Mouse (Mus musculus) cerebellum, adult 2 months (tissue): ENCODE results near the gene 6030452D12Rik.

Experiments used
- CTCF ChIP-seq: fragments of 200-500 bp; IDR thresholded peaks from 2 replicates; pipeline ENCODE4 v1.5.1; 2011; ENCODE audit warnings: low read depth, mild to moderate bottlenecking, control low read depth, low read length, moderate library complexity, borderline replicate concordance; ENCODE audit not compliant: insufficient read depth
- POLR2A ChIP-seq: fragments of 200-500 bp; IDR thresholded peaks from 2 replicates; pipeline ENCODE4 v1.6.1; 2011; ENCODE audit warnings: low read length, control low read depth, borderline replicate concordance; ENCODE audit not compliant: insufficient read depth

DNA sequence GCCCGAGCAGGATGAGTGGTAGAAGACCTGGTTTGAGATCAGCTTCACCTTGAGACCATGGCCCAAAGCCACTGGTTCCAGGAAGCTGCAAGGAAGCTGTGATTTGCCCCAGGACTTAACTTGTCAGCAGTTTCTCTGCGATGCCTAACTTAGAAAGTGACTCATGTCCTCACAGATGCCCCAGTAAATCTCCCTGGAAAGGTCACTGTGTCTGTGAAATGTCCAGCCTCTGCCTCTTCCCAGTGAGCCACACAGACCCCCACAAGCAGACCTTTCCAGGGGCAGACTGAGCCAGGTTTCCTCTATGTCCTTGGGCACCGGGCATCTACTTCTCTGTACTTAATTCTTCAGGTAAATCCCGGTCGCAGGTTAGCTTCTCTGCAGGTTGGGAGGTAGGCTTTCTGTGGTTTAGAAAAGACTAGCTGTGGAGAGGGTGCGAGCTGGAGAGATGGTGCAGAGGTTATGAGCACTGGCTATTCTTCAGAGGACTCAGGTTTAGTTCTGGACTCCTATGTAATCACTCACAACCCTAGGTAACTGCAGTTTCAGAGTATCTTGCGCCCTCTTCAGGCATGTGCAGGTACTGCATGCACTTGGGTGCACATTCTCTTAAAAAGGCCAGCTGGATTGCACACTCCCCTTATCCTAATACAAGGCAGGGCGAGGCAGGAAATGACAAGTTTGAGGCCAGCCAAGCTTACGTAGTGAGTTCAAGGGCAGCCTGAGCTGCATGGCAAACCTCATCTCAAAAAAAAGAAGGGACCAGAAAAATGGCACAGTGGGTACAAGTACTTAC lies 27.1 kb downstream of the 6030452D12Rik start:
- TF ChIP-seq CTCF (no peak), POLR2A (no peak)
